Mouse (Mus musculus) gastrocnemius, adult 18-20 months (tissue): ENCODE measurements around the gene Entpd7. TPM values are rescaled to one million over a fixed set of nuclear protein-coding genes. Genes with fewer than 3 reads are reported as not detected.

ENCODE experiments used
- DNase-seq: peaks from one replicate; pipeline ENCODE4 v3.0.0; 2021; ENCODE audit warnings: low spot score
- total RNA-seq, 2 experiments: library from RNA; stranded (reverse); gene quantifications; 2 replicates each; pipeline ENCODE4 v1.2.3; 2021

The Entpd7 gene
- total RNA-seq, 2 experiments from 2014 or later: 0.74 to 1.6 TPM

GRCm38 (mm10) chr19:43767549-43768322 lies 78.3 kb downstream of the Entpd7 start:
- no peak for DNase-seq

DNA sequence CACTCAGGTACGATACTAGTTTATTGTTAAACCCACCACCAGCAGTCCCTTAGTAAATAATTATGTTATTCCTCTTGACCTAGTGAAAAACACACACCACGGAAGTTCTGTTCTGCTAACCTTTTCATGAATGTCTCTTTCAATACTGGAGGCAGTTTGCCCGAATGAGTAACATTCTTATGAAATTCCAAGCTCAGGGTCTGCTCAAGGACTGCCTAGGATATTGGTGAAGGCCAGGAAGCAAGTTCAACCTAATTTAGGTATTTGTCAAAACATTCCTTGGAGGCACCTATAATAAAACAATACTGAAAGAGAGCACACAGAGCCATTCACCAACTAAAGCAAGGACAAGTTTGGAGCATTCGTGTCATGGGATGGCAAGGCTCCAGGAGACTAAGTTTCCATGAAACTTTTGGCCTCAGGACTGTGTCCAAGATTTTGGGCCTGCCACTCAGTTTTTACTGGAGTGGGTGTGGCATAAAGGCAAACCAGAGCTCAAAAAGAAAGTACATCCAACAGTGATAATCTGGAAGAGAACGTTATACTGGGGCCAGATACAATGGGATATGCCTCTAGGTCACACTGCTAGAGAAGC lies 80.0 kb downstream of the Entpd7 start:
- DNase-seq: no peak

GRCm38 (mm10) chr19:43770584-43770983 lies 81.1 kb downstream of the Entpd7 start:
- DNase-seq: no peak

DNA sequence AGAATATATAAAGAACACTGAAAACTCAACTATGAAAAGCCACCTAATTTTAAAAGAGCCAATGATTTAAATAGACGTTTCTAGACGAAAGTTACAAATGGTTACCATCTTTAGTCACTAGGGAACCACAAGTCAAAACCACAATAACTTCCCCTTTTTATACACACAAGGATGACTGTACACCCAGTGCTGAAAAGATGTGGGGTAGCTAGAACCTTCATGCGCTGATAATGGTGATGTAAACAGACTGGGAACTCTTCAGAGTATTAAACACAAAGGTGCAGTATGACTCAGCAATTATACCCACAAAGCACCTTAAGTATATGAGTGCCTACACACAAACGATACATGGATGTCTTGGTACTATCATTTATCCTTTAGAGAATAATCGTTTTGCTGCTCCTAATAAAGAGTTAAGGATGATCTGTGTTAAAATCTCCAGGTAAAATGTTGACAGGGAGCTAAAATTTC lies 82.1 kb downstream of the Entpd7 start:
- no peak for DNase-seq

DNA sequence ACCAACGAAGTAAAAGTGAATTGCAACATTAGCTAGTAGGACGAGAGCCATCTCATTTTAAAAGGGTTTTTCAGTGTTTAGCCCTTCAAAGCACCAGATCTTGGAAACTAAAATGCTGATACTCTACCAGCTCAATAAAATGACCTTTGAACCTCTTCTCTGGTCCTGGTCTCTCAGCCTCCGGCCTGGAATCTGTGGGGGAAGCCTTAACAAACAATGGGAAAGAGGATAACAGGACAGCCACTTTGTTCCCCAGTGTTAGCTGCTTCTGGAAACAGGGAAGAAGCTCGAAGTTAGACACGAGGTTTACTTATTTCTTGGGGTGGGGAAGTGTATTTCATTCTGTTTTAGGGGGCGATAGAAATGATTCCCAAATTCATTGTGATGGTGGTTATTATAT lies 82.8 kb downstream of the Entpd7 start:
- no peak for DNase-seq

DNA sequence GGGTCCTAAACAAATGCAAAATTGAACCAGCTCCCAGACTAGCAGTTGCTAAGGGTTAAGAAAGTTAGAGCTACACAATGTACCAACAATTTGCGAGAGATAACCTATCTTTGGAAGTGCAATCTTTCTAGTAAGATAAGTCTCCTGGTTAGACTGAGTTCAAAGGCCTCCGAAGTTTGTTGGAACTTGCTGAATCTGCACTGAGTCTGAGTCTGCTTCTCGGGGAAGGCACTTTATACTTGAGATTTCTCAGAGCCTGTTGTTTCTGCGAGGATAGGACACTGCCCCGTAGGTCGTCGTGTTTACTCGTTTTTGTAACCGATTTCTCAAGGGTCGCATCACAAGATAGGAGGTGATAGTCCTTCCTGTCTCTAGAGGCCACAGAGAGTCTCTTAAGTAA lies 86.0 kb downstream of the Entpd7 start:
- no peak for DNase-seq

- no peak for DNase-seq
Observed at GRCm38 (mm10) chr19:43776561-43776960, 87.1 kb downstream of the Entpd7 start.

DNA sequence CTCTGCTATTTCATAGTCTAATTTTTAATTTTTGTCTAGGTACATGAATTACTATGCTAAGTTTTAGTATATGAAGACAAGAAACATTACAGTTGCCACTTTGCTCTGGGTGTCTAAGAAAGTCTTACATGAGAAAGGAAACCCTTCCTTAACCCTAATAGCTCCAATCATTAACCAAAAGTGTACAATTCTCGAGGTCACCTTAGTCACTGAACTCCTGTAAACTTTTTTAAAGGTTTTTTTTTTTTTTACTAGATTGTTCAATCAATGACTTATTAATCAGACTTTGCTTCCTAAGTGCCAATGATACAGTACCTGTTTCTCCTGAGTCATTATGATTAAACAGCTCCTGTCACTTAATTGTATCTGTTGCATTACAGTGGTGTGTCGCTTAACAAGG lies 87.8 kb downstream of the Entpd7 start:
- DNase-seq: no peak

- DNase-seq: no peak
Observed at GRCm38 (mm10) chr19:43780391-43780790, 90.9 kb downstream of the Entpd7 start.

- no peak for DNase-seq
Observed at GRCm38 (mm10) chr19:43781980-43782379, 92.5 kb downstream of the Entpd7 start, which contains the start of gene Abcc2. Abcc2 (plus strand) TSS chr19:43782192.

Other genes starting within 250 kb of the Entpd7 start
- gene Cnnm1, start 249.2 kb upstream of the Entpd7 start, total RNA-seq: under 1 TPM in 1 of 2 experiments, not detected in 1; 0.12 TPM
- gene Got1, start 165.1 kb upstream of the Entpd7 start, total RNA-seq: 100 to 1,000 TPM; 394 to 432 TPM
- not detected for gene Nkx2-3, start 77.3 kb upstream of the Entpd7 start, total RNA-seq
- 10 to 100 TPM; 26.2 to 34.0 TPM for gene Slc25a28, start 14.8 kb upstream of the Entpd7 start, total RNA-seq
- gene Cutc, start 63.3 kb downstream of the Entpd7 start, total RNA-seq: 10 to 100 TPM; 17.8 to 18.1 TPM
- 10 to 100 TPM; 13.0 to 16.6 TPM for gene Cox15, start 63.3 kb downstream of the Entpd7 start, total RNA-seq
- under 1 TPM; 0.07 to 0.16 TPM for gene Abcc2, start 92.5 kb downstream of the Entpd7 start, total RNA-seq